Mouse (Mus musculus): Measurements from ENCODE around the gene Htr3b. TPM values are rescaled to one million over a fixed set of nuclear protein-coding genes. Genes with fewer than 3 reads are reported as not detected.

The Htr3b gene
- not detected in 2 replicates for polyA plus RNA-seq (2012; rRNA removed)

GRCm38 (mm10) chr9:48964587-48965040 lies at the start of gene Htr3b:
Gene Htr3b (minus strand): TSS chr9:48964990.

DNA sequence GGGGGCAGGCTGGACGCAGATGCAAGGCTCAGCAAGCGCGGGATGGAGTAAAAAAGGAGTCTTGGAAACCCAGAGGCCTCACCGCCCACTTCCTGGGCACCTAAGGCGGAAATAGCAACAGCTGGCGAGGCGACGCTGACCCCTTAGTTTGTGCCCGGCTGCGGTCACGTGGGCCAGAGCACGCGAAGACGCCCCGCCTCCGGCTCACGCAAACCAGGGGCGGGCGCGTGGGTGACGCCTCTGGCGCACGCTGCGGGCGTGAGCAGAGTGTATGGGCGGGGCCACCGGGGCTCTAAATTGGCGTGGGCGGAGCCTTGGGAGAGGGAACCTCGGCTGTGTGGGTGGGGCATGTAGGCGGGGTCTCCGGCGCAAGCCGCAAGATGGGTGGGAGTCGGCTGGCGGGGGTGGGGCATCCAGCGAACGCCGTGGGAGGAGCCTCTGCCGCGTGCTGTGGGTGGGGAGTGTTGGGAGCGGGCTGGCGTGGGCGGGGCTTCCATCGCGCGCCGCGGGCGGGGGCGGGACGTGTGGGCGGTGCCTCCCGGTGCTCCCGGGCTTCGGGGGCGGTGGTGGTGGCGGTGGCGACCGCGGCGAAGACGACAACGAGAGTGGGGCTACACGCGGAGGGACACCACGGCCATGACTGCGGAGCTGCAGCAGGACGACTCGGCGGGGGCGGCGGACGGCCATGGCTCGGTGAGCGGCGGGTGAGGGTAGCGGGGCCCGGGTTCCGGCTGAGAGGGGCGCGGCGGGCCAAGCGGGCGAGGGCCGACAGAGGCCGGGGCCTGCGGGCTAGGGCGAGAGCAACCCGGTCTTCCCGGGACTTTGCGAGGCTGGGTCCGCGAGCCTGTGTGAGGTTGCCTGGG lies 20.3 kb upstream of the Htr3b start, which contains the start of gene Usp28:
Usp28 (plus strand) TSS at position 531 of the 863 bp plus-strand sequence.

GRCm38 (mm10) chr9:48910885-48911537 lies 53.8 kb downstream of the Htr3b start, which contains the start of gene Htr3a:
Gene Htr3a (minus strand): TSS chr9:48911099.

Other genes with a start within 250 kb of the Htr3b start
- 9.3 and 10.3 TPM in 2 replicates for gene Zbtb16, start 128.8 kb downstream of the Htr3b start, polyA plus RNA-seq (2012; rRNA removed)
- gene Htr3a, start 53.9 kb downstream of the Htr3b start, polyA plus RNA-seq (2012; rRNA removed) = not detected in 2 replicates
- 17.5 and 52.3 TPM in 2 replicates for gene Usp28, start 20.4 kb upstream of the Htr3b start, polyA plus RNA-seq (2012; rRNA removed)
- 7.8 and 10.6 TPM in 2 replicates for gene Zw10, start 90.6 kb upstream of the Htr3b start, polyA plus RNA-seq (2012; rRNA removed)
- gene Tmprss5, start 116.3 kb upstream of the Htr3b start, polyA plus RNA-seq (2012; rRNA removed) = 0.20 and 0.23 TPM in 2 replicates